Mouse (Mus musculus) limb, embryonic 12.5 days (tissue): ENCODE measurements around the gene Sgo2a. TPM values are rescaled to one million over a fixed set of nuclear protein-coding genes. Genes with fewer than 3 reads are reported as not detected.

Experiments
- ATAC-seq: fragments of 200-750 bp; cut with Nextera tagmentation; 2 replicates; pipeline ENCODE4 v1.8.0; 2017; ENCODE audit warnings: low read depth, moderate TSS enrichment; ENCODE audit not compliant: insufficient number of reproducible peaks, insufficient read depth, low FRiP score, low TSS enrichment
- H3K27ac ChIP-seq: fragments of 300-500 bp; sonication (generic); 2 replicates; pipeline ENCODE4 v1.5.1; 2016; ENCODE audit warnings: mild to moderate bottlenecking, moderate library complexity
- H3K27me3 ChIP-seq: fragments of 300-500 bp; sonication (generic); 2 replicates; pipeline ENCODE4 v1.6.1; 2016; ENCODE audit warnings: mild to moderate bottlenecking, moderate library complexity
- H3K36me3 ChIP-seq: fragments of 300-500 bp; sonication (generic); 2 replicates; pipeline ENCODE4 v1.6.1; 2016; ENCODE audit warnings: mild to moderate bottlenecking, moderate library complexity
- H3K4me1 ChIP-seq: fragments of 300-500 bp; sonication (generic); replicated peaks from 2 replicates; pipeline ENCODE4 v1.6.1; 2016
- H3K4me2 ChIP-seq: fragments of 300-500 bp; sonication (generic); 2 replicates; pipeline ENCODE4 v1.6.1; 2016; ENCODE audit warnings: mild to moderate bottlenecking, moderate library complexity
- H3K4me3 ChIP-seq: fragments of 300-500 bp; sonication (generic); replicated peaks from 2 replicates; pipeline ENCODE4 v1.5.1; 2016; ENCODE audit warnings: mild to moderate bottlenecking
- H3K9ac ChIP-seq: fragments of 300-500 bp; sonication (generic); replicated peaks from 2 replicates; pipeline ENCODE4 v1.6.1; 2016; ENCODE audit warnings: mild to moderate bottlenecking, moderate library complexity
- H3K9me3 ChIP-seq: fragments of 300-500 bp; sonication (generic); 2 replicates; pipeline ENCODE4 v1.6.1; 2016; ENCODE audit warnings: mild to moderate bottlenecking, moderate library complexity
- WGBS: fragments of 180-500 bp; shearing (Covaris S2); methylation state at CpG from one replicate; pipeline ENCODE4 v1.1.7; 2016; 5-methylcytosine and 5-hydroxymethylcytosine counted together
- polyA plus RNA-seq: library from polyadenylated mRNA; unstranded; fragments of >200 nt; fragmentation: Nextera tagmentation; extraction: Ambion mirVana; gene quantifications from 2 replicates; pipeline ENCODE4 v1.2.1, GENCODE M21; 2016

Gene Sgo2a
- polyA plus RNA-seq, 1 experiment from 2014 or later = 24.4 TPM

- Histone ChIP-seq H3K27me3 (no peaks in the 10 kb centered on the region), H3K9me3 (no peaks in the 10 kb centered on the region), H3K9ac (no peak overlapping the region), H3K27ac (no peak overlapping the region), H3K4me1 (no peaks in the 10 kb centered on the region), H3K36me3 (no peaks in the 10 kb centered on the region), H3K4me3 (no peak overlapping the region), H3K4me2 (no peak overlapping the region)
- 87% methylated on average over 6 of the region's 6 CpGs for WGBS
- ATAC-seq = no peak
These were observed 73.4 kb downstream of the Sgo2a start for GRCm38 (mm10) chr1:58069181-58069580.

- Histone ChIP-seq H3K4me2 (no peak overlapping the region), H3K9ac (no peak overlapping the region), H3K27me3 (no peaks in the 10 kb centered on the region), H3K9me3 (no peaks in the 10 kb centered on the region), H3K27ac (no peak overlapping the region), H3K4me1 (no peaks in the 10 kb centered on the region), H3K36me3 (no peaks in the 10 kb centered on the region), H3K4me3 (no peak overlapping the region)
- no peak for ATAC-seq
- 91% methylated on average over 11 of the region's 11 CpGs for WGBS
These were observed 74.3 kb downstream of the Sgo2a start for GRCm38 (mm10) chr1:58070091-58070490.

DNA sequence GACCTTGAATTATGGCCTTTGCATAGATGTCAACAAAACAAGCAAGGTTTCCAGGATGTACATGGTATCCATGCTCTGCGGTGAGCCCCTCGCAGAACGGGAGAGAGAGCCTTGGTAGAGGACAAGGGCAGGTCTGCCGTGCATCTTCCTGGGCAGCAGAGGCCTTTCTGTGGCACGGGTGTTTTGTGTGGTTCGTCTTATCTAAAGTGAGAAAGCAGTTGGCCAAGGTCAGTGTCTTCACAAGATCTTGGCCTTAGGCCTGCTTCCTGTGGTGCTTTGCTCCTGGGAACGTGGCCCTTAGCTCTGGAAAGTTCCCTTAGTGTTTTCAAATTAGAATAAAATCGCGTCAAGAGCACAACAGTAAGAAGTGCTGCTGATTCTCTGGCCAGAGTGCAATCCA, 75.2 kb downstream of the Sgo2a start:
- H3K4me1 ChIP-seq = no peaks in the 10 kb centered on the region
- no peak overlapping the region for H3K9ac ChIP-seq
- H3K4me3 ChIP-seq = no peak overlapping the region
- no peaks in the 10 kb centered on the region for H3K36me3 ChIP-seq
- 91% methylated on average over 9 of the region's 9 CpGs for WGBS
- H3K27ac ChIP-seq = no peak overlapping the region
- no peaks in the 10 kb centered on the region for H3K27me3 ChIP-seq
- no peaks in the 10 kb centered on the region for H3K9me3 ChIP-seq
- no peak for ATAC-seq
- no peak overlapping the region for H3K4me2 ChIP-seq

DNA sequence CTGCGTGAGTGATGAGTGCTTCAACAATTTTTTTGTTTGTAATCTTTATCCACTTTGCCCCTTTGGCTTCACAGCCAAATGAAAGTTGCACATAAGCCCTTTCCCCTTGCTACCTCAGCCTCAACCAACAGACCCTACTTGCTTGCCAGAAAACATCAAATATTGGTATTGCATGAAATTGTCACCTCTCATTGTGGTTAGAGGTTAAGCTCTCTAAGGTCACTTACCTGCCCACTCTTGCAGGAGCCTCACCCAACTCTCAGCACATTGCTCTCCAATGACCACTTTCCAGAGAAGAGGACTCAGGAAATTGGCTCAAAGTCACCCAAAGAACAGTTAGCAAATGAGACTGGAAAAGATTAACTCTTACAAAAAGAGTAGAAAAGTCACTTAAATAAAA, 75.7 kb downstream of the Sgo2a start:
- Histone ChIP-seq H3K9ac (no peak overlapping the region), H3K4me3 (no peak overlapping the region), H3K4me2 (no peak overlapping the region), H3K36me3 (no peaks in the 10 kb centered on the region), H3K4me1 (no peaks in the 10 kb centered on the region), H3K27ac (no peak overlapping the region), H3K9me3 (no peaks in the 10 kb centered on the region), H3K27me3 (no peaks in the 10 kb centered on the region)
- no peak for ATAC-seq
- 88% methylated on average over 1 of the region's 1 CpGs for WGBS

- Histone ChIP-seq H3K27ac (no peak overlapping the region), H3K9me3 (no peaks in the 10 kb centered on the region), H3K9ac (no peak overlapping the region), H3K4me1 (no peaks in the 10 kb centered on the region), H3K36me3 (no peaks in the 10 kb centered on the region), H3K4me3 (no peak overlapping the region), H3K27me3 (no peaks in the 10 kb centered on the region), H3K4me2 (no peak overlapping the region)
- 62% methylated on average over 2 of the region's 2 CpGs for WGBS
- ATAC-seq = no peak
These were observed 76.6 kb downstream of the Sgo2a start for GRCm38 (mm10) chr1:58072416-58072815.

- no peak overlapping the region for H3K4me3 ChIP-seq
- H3K27ac ChIP-seq = no peak overlapping the region
- no peak overlapping the region for H3K9ac ChIP-seq
- H3K36me3 ChIP-seq = no peaks in the 10 kb centered on the region
- ATAC-seq = no peak
- H3K27me3 ChIP-seq = no peaks in the 10 kb centered on the region
- H3K4me2 ChIP-seq = no peak overlapping the region
- no peaks in the 10 kb centered on the region for H3K9me3 ChIP-seq
- WGBS = 83% methylated on average over 12 of the region's 12 CpGs
- H3K4me1 ChIP-seq = no peaks in the 10 kb centered on the region
These were observed 77.4 kb downstream of the Sgo2a start for GRCm38 (mm10) chr1:58072991-58073730.

DNA sequence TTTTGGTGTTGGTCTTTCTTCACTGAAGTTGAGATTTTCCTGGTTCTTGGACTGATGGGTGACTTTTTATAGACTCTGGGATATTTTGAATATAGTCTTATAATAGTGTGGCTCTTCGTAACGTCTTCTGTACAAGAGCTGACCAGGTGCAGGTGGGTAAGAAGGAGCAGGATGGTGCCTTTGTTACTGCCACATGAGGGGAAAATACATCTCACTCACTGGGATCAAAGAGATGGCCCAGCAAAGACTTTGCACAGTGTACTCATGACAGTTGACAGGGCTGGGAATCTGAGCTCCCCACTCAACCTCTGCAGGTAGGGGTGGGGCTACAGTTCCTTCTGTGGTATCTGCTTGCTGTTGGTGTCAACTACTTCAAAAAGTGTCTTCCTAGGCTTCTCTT, 78.5 kb downstream of the Sgo2a start:
- no peak overlapping the region for H3K9ac ChIP-seq
- H3K27ac ChIP-seq = no peak overlapping the region
- H3K4me2 ChIP-seq = no peak overlapping the region
- no peaks in the 10 kb centered on the region for H3K36me3 ChIP-seq
- 92% methylated on average over 2 of the region's 2 CpGs for WGBS
- no peaks in the 10 kb centered on the region for H3K9me3 ChIP-seq
- H3K4me1 ChIP-seq = no peaks in the 10 kb centered on the region
- H3K4me3 ChIP-seq = no peak overlapping the region
- no peaks in the 10 kb centered on the region for H3K27me3 ChIP-seq
- ATAC-seq = no peak

Other genes starting within 250 kb of the Sgo2a start
- 85.1 and 88.4 TPM in 2 replicates for gene Spats2l, start 221.8 kb upstream of the Sgo2a start, polyA plus RNA-seq
- gene Kctd18, start 23.0 kb downstream of the Sgo2a start, polyA plus RNA-seq = 22.9 and 24.4 TPM in 2 replicates
- gene Aox1, start 34.0 kb downstream of the Sgo2a start, polyA plus RNA-seq = 0.10 and 0.17 TPM in 2 replicates
- 0.44 and 0.64 TPM in 2 replicates for gene Aox3, start 117.2 kb downstream of the Sgo2a start, polyA plus RNA-seq
- 0.09 and 0.26 TPM in 2 replicates for gene Aox4, start 214.4 kb downstream of the Sgo2a start, polyA plus RNA-seq